Mouse (Mus musculus) bone marrow, adult 2 months (tissue): ENCODE results near the gene Gmppa. TPM values are rescaled to one million over a fixed set of nuclear protein-coding genes. Genes with fewer than 3 reads are reported as not detected.
A peak's percentile ranks its signal among the peaks of the same experiment; 100 is the strongest.

Source experiments
- H3K27ac ChIP-seq: fragments of 200-500 bp; 2 replicates; pipeline ENCODE4 v1.5.1; 2012; ENCODE audit warnings: low read depth, mild to moderate bottlenecking, control low read depth, inconsistent platforms, low read length; ENCODE audit not compliant: control insufficient read depth, poor library complexity, insufficient read depth
- H3K4me1 ChIP-seq: fragments of 200-500 bp; 2 replicates; pipeline ENCODE4 v1.6.1; 2011; ENCODE audit warnings: low read length; ENCODE audit not compliant: control insufficient read depth, insufficient read depth
- H3K4me3 ChIP-seq: fragments of 200-500 bp; replicated peaks from 2 replicates; pipeline ENCODE3; 2011; ENCODE audit warnings: mild to moderate bottlenecking, low read depth, low read length, control low read depth; ENCODE audit not compliant: control insufficient read depth
- CTCF ChIP-seq: fragments of 200-500 bp; IDR thresholded peaks from 2 replicates; pipeline ENCODE4 v1.5.1; 2011; ENCODE audit warnings: low read length, control low read depth; ENCODE audit not compliant: control insufficient read depth, insufficient read depth
- POLR2A ChIP-seq: fragments of 200-500 bp; IDR thresholded peaks from 2 replicates; pipeline ENCODE4 v1.6.1; 2011; ENCODE audit warnings: low read depth, mild to moderate bottlenecking, control low read depth, low read length, borderline replicate concordance; ENCODE audit not compliant: control insufficient read depth
- WGBS: fragments of 180-500 bp; shearing (Covaris S2); methylation state at CpG from one replicate; pipeline ENCODE4 v1.1.7; 2018; 5-methylcytosine and 5-hydroxymethylcytosine counted together
- polyA plus RNA-seq: library from polyadenylated mRNA; stranded (reverse); fragments of >200 nt; gene quantifications from 2 replicates; pipeline ENCODE4 v1.2.4, GENCODE M21; 2011; ENCODE audit warnings: low replicate concordance; ENCODE audit not compliant: missing spikeins, insufficient read depth, insufficient read length

The Gmppa gene
- polyA plus RNA-seq, 1 experiment: 53.9 TPM

GRCm38 (mm10) chr1:75398761-75399402, 36.8 kb upstream of the Gmppa start:
- H3K4me1 ChIP-seq: no peaks in the 10 kb centered on the region
- no peak overlapping the region for H3K27ac ChIP-seq
- no peak overlapping the region for H3K4me3 ChIP-seq
- WGBS: 17% methylated on average over 9 of the region's 9 CpGs
- TF ChIP-seq POLR2A (no peak), CTCF (peak; percentile 39; the same call in 1 of the 2 replicates)

- TF ChIP-seq POLR2A (no peak), CTCF (no peak)
- H3K4me3 ChIP-seq: no peak overlapping the region
- no peaks in the 10 kb centered on the region for H3K4me1 ChIP-seq
- WGBS: 27% methylated on average over 15 of the region's 15 CpGs
- no peak overlapping the region for H3K27ac ChIP-seq
These were observed 35.8 kb upstream of the Gmppa start for GRCm38 (mm10) chr1:75399755-75400492.

GRCm38 (mm10) chr1:75400493-75401115, 35.1 kb upstream of the Gmppa start:
- H3K4me1 ChIP-seq: no peaks in the 10 kb centered on the region
- WGBS: 36% methylated on average over 6 of the region's 6 CpGs
- no peak overlapping the region for H3K4me3 ChIP-seq
- H3K27ac ChIP-seq: no peak overlapping the region
- TF ChIP-seq CTCF (no peak), POLR2A (no peak)

- Histone ChIP-seq H3K4me3 (no peak overlapping the region), H3K4me1 (no peaks in the 10 kb centered on the region), H3K27ac (no peak overlapping the region)
- 80% methylated on average over 3 of the region's 3 CpGs for WGBS
- TF ChIP-seq CTCF: no peak
These were observed 30.2 kb upstream of the Gmppa start for GRCm38 (mm10) chr1:75405547-75405946.

GRCm38 (mm10) chr1:75406173-75406572, 29.6 kb upstream of the Gmppa start:
- H3K4me3 ChIP-seq: no peak overlapping the region

GRCm38 (mm10) chr1:75407056-75407455, 28.7 kb upstream of the Gmppa start:
- WGBS: 80% methylated on average over 9 of the region's 9 CpGs
- H3K4me3 ChIP-seq: no peak overlapping the region
- no peak for TF ChIP-seq POLR2A
- TF ChIP-seq CTCF: no peak

More at GRCm38 (mm10) chr1:75406173-75406572, 29.6 kb upstream of the Gmppa start:
- TF ChIP-seq CTCF (no peak), POLR2A (no peak)
- 88% methylated on average over 15 of the region's 15 CpGs for WGBS
- Histone ChIP-seq H3K27ac (no peak overlapping the region), H3K4me1 (no peaks in the 10 kb centered on the region)

GRCm38 (mm10) chr1:75408210-75408609, 27.5 kb upstream of the Gmppa start:
- TF ChIP-seq POLR2A (no peak), CTCF (no peak)
- WGBS: 74% methylated on average over 4 of the region's 4 CpGs

More at GRCm38 (mm10) chr1:75407056-75407455, 28.7 kb upstream of the Gmppa start:
- Histone ChIP-seq H3K27ac (no peak overlapping the region), H3K4me1 (no peaks in the 10 kb centered on the region)

GRCm38 (mm10) chr1:75409950-75410349, 25.8 kb upstream of the Gmppa start:
- H3K27ac ChIP-seq: no peak overlapping the region
- no peak overlapping the region for H3K4me3 ChIP-seq
- 75% methylated on average over 7 of the region's 7 CpGs for WGBS
- TF ChIP-seq POLR2A (no peak), CTCF (no peak)
- no peaks in the 10 kb centered on the region for H3K4me1 ChIP-seq

More at GRCm38 (mm10) chr1:75408210-75408609, 27.5 kb upstream of the Gmppa start:
- Histone ChIP-seq H3K27ac (no peak overlapping the region), H3K4me1 (no peaks in the 10 kb centered on the region), H3K4me3 (no peak overlapping the region)

- Histone ChIP-seq H3K27ac (no peak overlapping the region), H3K4me1 (no peaks in the 10 kb centered on the region), H3K4me3 (no peak overlapping the region)
- WGBS: 79% methylated on average over 3 of the region's 3 CpGs
- TF ChIP-seq CTCF: no peak
These were observed 23.5 kb upstream of the Gmppa start for GRCm38 (mm10) chr1:75412196-75412595.
